Mouse (Mus musculus) MEL-GATA-1-ER (cell line): ENCODE data around the gene G0s2.
"Not testable (repeated sequence)": the region's sequence is repeated elsewhere in the genome, so short reads cannot be mapped to it uniquely, and the experiment has no call there.

Experiments used
- DNase-seq: peaks from one replicate; pipeline ENCODE4 v3.0.0-alpha.2; 2012; ENCODE audit warnings: low read depth; ENCODE audit errors: extremely low read depth

The G0s2 gene

DNA sequence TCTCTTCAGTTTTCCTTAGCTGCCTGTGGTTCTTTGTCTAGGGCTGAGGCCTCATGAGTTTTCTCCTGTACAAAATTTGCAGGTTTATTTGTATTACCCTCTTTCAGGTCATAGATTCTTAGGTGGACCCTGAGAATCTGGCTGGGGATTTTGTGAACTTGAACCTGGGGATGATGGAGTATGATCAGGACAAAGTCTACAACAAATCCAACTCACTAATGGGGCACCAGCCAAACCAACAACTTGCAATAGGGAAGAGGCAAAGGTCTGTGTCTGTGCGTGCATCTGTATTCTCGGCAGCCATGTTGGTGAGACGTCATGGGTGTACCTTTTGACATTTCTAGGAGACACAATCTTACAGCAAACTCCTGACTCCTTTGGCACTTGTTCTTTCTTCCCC lies 16.1 kb upstream of the G0s2 start:
- DNase-seq = no peak

DNA sequence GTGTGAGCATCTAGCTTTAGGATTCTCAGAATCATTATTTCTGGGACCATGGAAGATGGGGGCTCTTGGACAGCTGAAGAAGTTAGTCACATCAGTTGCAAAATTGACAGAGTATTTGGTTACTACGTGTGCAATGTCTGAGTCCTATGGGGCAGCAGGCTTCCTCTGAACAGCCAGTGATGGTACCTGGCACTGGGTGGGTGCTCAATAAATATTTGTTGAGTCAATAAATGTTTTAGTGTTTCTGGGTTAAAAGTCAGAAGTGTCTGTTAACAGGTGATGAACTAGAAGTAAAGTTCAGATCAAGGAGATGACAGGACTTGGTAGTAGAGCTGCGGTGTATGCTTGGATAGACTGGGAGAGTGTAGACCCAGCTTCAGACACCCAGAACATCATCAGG lies 14.6 kb upstream of the G0s2 start:
- DNase-seq = no peak

DNA sequence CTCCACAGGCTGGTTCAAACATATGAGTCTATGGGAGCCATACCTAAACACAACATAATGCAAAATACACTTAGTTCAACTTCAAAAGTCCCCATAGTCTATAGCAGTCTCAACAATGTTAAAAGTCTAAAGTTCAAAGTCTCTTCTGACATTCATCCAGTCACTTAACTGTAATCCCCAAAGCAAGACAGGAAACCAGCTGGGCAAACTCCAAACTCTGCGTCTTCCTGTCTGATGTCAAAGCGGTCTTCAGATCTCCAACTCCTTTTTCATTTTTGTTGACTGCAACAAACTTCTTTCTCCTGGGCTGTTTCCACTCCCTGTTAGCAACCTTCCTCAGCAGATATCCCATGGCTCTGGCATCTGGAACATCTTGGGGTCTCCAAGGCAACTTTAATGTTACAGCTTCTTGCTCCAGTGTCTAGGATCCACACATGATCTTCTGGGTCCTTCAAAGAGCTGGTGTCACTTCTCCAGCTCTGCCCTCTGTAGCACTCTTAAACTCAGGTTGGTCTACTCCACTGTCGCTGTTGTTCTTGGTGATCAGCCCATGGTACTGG lies 12.8 kb upstream of the G0s2 start:
- DNase-seq = not testable (repeated sequence)

DNA sequence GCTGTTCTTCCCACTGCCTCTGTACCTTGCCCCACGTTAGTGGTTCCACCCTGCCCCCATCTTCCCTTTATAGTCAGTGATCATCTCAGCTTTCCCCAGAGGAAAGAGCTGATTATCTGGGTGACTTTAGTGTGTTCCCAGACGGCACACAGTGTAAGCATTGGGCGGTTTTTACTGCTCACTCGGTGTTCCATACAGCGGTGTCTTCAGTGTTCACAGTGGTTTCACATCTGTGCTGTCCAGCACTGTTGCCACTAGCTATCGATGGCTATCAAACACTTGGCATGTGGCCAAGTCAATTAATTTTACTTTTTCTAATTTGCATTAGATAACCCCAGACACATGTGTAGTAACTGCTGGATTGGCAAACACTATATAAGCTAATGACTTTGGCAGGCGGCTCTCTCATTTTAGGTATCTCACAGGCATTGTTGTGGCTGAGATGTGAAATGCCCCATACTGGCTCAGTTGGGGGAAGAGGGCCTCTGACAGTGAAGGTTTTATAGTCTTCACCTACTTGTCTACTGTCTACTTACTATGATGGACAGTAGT lies 11.3 kb upstream of the G0s2 start:
- DNase-seq = no peak

DNA sequence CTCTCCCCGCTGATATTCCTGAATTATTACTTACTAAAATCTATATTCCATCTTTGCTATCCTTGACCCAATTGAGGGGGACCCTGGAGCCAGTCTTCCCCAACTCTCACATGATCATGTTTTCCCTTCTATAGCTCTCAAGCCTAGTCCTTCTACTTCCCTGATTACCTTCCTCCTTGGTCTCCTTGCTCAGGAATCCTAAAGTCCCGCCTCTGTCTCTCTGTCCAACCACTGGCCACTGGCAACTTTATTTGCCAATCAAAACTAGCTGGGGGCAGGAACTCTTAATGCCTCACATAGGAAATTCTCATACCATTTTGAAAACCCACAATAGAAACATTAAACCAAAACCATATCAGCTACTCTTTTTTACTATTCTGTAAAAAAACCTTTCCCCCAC lies 8.3 kb upstream of the G0s2 start:
- no peak for DNase-seq

DNA sequence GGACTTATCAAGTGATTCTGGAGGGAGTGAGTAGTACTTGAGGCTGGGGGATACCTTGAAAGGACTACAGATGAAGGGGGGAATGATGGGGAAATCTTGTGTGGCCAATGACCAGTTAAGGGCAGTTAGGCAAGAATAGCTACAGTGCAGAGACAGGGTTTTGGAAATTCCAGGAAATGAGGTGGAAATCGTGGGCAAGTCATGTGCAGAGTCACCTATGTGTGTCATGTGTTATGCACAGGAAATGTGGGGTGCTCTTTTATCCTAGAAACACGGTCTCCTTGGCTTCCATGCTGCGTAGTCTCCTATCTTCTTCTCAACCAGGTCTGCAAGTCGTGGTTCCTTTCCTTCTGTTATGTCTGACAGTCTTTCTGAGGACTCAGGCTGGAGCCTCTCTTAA lies 6.5 kb upstream of the G0s2 start:
- no peak for DNase-seq

DNA sequence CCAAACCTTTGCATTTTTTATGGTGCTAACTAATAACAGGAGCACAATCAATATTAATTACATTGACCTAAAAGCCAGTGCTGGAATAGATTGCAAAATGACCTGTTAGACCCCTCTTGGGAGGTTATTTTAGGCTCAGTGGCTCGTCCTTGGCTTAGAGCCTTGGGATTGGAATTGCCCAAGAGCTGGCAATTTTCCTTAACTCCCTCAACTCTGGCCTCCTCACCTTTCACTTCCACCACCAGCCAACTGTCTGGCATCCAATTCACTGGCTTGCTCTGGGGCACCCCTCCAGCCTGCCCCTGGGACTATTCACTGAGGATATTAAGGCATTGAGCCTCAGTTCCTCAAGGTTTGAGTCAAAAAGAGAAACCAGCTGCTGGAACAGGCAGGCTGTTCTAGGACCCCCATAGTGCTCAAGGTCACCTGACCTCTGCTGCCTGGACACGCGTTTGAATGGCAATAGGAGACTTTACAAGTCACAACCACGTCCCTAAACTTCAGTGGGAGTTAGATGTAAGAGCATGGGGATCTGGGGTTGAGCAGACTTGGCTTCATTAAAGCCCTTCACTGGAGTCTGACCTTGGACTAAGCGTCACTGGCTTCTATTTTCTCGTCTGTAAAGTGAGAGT lies 5.5 kb upstream of the G0s2 start:
- no peak for DNase-seq

DNA sequence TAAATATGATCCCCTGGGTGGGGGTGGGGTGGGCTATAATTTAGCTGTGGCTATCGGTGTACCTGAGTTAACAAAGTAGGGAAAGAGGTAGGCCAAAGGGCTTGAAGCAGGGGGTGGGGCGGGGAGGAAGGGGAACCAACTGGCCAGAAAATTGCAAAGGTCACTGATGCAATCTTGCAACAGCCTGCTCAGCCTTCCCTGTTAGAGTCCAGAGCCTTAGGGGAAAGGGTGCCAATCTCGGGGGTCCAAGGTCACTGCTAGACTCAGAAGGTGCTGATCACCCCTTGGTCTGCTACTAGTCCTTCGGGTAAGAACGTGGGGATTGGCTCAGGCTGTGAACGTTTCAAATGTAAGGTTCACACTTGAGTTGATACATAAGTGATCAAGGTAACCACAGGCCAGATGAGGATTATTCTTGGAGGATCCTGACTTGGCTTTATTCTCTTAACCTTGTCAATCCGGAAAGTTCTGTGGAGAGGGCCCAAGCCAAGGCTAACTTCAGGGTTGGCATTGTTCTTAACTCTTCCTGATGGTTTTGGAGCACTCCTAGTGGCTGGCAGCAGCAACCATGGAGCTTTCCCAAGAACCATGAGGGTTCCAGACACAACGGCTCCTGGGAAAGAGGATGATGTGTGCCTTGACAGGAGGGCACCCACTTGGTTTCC lies 1.5 kb upstream of the G0s2 start:
- no peak for DNase-seq

DNA sequence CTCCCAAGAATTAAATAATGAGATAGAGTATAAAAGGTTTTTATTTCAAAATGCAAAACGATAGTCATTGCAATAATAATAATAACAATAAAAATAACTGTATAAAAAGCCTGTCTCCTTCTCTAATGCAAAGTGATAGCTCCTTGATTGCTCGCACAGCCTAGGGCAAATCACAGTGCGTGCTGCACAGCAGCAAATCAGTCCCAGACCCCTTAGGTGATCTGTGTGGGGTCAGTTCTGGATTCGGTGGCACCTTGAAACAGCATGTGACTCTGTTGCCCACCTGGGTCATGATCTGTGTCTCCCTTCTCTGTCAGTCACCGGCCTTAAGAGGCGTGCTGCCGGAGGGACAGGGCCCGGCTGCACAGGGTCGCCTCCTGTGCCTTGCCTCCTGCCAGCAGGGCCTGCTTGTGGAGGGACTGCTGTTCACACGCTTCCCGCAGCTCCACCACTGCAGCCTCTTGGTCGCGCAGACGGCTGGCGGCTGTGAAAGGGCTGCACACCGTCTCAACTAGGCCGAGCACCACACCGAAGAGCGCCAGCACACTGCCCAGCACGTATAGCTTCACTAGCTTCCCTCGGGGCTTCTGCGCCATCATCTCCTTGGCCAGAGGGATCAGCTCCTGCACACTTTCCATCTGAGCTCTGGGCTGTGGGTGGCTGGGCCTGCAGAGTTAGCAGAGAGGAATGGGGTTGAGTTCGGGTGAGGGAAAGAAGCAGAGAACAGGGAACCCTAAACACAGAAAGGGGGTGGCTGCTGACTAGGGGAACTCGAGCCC lies 691 bp downstream of the G0s2 start:
- no peak for DNase-seq

DNA sequence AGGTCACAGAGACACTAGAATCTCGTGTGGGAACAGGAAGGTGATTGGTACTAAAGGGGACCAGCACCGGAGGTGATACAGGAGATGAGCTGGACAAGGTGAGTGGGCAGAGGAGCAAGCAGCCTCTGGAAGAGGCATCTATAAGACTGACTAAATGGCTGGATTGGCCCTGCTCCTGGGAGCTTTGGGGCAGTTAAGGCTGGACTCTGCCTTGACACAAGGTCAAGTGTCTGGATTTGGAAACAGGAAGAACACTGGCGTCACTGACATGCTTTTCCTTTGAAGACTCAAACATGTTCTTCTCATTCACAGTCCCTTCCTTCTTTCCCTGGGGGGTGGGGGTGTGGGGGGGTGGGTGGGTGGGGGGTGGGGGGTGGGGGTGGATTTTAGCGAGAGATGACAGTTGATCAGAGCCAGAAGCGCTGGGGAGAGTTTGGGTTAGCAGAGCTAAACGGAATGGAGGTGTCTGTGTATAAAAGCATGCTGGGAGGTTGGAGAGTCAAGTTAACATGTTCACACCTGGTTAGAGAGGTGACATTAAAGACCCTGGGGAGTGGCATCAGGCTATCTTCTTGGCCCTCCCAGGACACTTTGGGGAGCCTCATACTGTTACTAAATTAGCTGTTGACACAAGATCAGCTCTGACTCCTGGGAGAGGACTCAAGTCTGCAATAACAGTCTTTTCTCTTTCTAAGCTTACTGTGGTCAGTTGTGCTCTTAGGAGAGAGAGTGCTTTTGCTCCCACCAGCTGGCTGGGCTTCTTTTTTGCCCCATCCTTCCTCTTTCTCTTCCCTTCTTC lies 1.9 kb downstream of the G0s2 start:
- DNase-seq = no peak

DNA sequence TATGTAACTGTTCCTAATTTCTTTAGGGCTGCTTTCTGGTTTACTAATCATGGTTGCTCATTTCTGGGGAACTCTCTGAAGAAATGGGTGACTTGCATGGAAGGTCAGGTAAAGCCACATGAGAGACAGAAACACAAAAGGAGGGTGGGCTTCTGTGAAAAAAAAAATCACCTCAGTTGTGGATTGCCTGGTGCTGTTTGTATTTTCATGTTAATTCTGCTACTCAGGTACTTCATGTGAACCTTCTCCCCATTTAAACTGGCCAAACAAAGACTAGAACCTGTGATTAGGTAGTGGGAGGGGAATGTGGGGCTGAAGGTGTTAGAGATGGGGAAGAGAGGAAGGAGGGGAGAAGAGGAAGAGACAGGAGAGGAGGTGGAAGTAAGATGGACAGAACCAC lies 7.3 kb downstream of the G0s2 start:
- no peak for DNase-seq

DNA sequence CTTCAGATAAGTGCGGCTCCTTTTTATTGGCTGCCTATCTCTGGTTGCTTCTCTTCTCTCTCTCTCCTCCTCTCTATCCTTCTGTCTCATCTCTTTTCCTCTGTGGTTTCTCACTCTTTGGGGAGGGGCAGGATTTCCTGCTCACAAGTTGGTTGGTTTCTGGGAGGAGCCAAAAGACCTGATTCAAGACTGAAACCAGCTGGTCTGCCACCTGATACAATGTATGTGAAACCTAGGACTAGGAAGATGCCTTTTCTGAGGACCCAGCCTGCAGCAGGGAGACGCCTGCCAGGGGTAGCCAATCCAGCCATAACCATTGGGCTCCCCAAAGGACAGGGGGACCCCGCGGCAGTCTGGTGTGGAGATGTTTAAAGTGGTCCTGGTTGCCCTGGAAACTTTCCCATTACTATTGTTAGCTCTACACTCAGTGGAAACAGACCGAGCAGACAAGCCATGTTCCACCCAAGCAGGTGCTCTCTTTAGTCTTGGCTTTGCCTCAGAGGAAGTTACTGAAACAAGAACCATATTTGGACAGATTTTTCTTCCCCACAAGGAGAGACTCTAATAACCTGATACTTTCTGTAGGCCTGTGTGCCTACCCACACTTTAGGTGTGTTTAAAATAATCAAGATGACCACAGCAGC lies 8.9 kb downstream of the G0s2 start, which contains the start of gene Hsd11b1:
TSS of gene Hsd11b1 (minus strand) at position 121 of the 644 bp plus-strand sequence.
- no peak for DNase-seq

DNA sequence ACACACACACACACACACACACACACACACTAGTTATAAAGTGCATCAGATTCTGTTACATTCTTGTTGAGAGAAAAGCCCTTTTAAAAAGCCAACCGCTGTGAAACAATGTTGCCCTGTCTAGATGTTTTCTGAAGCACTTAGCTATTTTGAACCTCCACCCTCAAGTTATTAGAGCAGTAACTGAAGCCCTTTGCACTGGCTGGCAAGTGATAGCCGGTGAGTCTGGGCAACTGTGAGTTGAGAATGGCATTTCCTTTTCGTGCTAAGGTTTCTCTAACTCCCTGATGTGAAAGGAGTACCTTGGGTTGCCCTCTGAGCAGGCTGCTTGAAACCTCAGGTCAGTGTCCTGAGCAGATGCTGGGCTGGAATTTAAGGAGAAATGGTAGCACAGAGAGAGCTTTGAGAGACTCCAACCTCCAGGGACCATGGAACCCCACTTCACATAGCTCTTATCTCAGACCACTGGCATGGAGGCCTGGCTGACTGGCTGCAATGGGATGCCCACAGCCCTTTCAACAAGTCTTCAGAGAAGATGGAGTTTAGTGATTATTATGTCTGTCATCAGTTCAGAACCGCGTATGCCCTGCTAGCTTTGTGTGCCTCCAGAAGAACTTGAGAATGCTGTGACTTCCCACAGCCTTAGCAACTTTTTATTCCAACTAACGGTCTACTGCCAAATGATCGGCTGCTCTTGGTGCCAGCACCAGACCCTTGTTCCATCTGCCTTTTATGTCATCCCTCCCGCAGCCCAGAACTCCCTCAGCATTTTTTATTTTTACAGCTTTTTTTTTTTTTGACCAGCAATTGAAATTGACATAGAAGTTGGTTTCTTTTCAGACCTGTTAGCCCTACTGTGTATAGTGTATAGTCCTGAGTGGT lies 9.8 kb downstream of the G0s2 start:
- no peak for DNase-seq

DNA sequence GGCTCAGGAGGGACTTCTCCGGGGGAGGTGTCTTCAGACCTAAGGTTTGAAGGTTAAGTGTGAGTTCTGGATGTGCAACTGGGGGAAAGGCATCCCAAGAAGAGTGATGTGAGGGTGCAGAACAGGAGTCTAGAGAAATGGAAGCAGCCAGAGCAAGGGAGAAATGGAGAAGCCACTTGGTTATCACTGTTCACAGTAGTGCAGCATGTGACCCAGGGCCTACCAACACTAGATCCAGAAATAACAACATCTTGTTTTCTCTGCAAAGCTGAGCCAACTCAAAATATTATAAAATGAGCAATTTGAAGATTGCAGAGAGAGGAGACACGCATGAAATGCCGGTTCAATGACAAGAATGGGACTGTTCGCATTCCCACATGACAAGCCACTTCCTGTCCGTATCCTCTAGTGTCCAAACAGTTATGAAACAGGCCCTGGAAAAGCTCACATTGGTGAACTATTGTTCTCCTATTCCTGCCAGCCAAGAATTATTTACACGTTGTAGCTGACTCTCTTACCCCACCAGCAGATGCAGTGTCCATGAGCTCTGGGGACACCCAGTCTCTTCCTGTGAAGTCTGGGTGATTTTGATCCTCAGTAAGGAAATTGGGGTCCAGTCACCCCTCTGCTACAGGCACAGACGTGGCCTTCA lies 11.0 kb downstream of the G0s2 start:
- no peak for DNase-seq

DNA sequence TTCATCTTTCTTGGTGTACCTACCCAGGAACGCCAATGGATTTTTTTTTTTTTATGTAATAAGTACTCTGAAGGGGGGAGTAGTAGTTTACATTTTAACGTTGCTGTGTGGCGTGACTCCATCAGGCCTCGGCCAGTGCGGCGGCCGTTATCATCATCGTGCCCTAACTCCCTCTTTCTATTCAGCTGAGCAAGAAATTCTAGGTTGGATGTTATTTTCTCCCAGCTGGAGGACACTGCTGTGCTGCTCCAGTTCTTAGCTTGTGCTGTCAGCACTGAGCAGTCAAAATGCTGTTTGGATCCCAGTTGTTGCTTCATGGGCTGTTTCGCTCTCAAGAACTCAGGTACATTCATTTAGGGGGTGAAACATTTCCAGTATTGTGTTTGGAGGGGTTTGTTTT lies 13.5 kb downstream of the G0s2 start:
- DNase-seq = no peak

DNA sequence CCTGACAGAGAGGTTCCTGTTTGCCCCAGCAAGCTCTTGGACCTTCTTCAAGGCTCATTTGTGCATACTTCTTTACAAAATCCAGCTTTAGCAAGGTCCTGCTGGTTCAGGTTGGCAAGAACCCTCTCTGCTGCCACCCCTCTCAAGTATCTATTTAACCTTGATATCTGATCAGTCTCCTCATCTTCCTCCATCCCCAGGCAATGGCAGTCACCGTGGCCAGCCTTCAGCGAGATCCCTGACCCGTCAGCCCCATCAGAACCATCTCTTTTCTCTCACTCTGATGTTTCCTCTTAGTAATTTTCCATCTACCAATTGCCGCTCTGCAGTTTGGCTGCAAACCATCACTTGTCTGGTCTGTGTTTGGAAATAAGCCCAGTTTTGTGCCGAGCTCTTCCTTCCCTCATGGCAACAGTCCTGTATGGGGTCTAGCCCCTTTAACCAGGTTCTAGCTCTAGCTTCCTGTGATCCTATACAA lies 16.4 kb downstream of the G0s2 start:
- no peak for DNase-seq

DNA sequence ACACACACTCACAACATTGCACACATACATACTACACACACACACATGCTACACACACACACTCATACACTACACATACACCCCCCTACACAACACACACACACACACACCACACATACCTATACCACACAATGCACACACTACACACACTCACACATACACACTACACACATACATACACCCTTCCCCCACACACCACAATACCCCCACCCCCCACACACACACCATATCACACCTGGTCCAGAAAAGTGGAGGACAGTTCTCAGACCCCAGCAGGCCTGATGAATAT lies 16.8 kb downstream of the G0s2 start:
- DNase-seq = no peak

DNA sequence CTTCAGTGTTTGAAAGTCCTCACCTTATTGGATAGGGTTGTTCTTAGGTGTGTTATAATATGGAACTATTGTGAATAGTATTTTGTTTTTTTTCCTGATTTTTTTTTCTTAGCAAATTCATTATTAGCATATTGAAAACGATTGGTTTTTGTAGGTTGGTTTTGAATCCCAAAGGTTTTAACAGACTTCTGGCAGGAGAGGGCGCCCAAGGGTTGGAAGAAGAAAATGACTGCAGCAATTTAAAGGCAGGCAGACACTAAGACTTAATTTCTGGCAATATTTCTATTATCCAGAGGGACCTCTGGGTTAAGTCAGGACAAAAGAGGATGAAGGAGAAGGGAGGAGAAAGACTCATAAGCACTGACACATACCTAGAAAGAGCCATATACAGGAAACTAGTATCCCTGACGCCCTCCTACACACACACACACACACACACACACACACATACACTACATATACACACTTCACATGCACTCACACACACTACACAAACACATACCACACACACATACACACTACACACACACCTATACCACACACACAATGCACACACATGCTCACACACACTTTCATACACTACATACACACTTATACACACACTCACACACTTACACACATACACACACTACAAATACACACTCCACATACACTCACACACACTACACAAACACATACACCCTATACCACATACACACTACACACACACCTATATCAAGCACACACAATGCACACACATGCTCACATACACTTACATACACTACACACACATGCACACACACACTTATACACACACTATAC lies 17.3 kb downstream of the G0s2 start:
- no peak for DNase-seq
